Mouse (Mus musculus): Measurements from ENCODE around the gene Flvcr2. TPM values are rescaled to one million over a fixed set of nuclear protein-coding genes. Genes with fewer than 3 reads are reported as not detected.

Flvcr2 gene
- polyA plus RNA-seq, 1 experiment from 2014 or later, result 23.3 TPM

DNA sequence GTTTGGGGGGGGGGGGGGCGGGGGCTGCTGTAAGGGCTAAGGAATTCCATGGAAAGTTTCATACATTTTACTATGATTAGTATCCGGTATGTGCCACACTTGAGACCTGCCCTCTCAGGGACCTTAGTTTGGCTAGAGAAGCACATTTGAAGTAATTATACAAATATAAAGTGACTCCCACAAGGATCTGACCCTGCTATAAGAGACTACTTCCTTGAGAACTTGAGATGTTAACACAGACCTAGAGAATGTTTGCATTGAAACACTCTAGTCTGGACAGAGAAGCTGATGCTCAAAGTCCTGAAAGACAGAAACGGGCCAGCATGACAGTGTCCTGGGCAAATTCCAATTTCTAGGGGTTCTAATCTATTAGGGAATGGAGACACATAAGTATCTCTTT is 32.6 kb downstream of the Flvcr2 start:
- ATAC-seq (peak; percentile 85), DNase-seq (ENCODE audit: low spot score) (peak; percentile 75)
- no peaks in the 10 kb centered on the region for H3K36me3 ChIP-seq (ENCODE audit: insufficient read depth, low read length)
- TF ChIP-seq CTCF (IDR thresholded peaks at IDR 0.05) (no peak), EP300 (IDR thresholded peaks at IDR 0.05) (peak; percentile 63)
- H3K4me2 ChIP-seq (replicated peaks; ENCODE audit: low read depth, low read length), result no peak overlapping the region
- no peak overlapping the region for H3K4me3 ChIP-seq (ENCODE audit: low read depth, low read length)
- H3K9ac ChIP-seq (replicated peaks; ENCODE audit: low read depth), result no peak overlapping the region
- H3K27me3 ChIP-seq (replicated peaks; ENCODE audit: insufficient read depth, low read length), result no peaks in the 10 kb centered on the region
- WGBS, result 18% methylated on average over 3 of the region's 3 CpGs
- no peaks in the 10 kb centered on the region for H3K9me3 ChIP-seq (ENCODE audit: low read length)
- no peaks in the 10 kb centered on the region for H3K4me1 ChIP-seq (ENCODE audit: insufficient read depth, low read depth, low read length)
- no peak overlapping the region for H3K27ac ChIP-seq (ENCODE audit: low read length)

DNA sequence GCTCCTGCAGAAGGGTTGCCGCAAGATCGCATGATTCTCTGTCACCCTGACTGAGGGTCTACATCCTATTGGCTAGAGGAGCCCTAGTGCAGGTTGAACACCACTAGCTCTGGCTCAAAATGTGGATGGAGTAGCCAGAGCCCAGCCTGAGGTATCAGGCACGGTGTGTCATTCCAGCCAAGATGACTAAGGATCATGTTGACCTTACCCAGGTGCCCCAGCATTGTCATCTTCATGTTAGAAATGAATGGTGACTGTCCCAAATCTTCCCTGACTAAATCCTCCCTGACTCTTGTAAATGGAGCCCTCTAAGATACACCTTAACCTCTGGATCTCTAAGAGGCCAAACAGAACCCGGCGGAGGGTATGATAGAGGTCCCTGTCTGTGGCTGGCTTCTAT is 33.4 kb downstream of the Flvcr2 start:
- Histone ChIP-seq H3K4me3 (ENCODE audit: low read depth, low read length) (no peak overlapping the region), H3K4me2 (replicated peaks; ENCODE audit: low read depth, low read length) (no peak overlapping the region), H3K4me1 (ENCODE audit: insufficient read depth, low read depth, low read length) (no peaks in the 10 kb centered on the region), H3K9me3 (ENCODE audit: low read length) (no peaks in the 10 kb centered on the region), H3K27ac (ENCODE audit: low read length) (no peak overlapping the region), H3K36me3 (ENCODE audit: insufficient read depth, low read length) (no peaks in the 10 kb centered on the region), H3K9ac (replicated peaks; ENCODE audit: low read depth) (no peak overlapping the region), H3K27me3 (replicated peaks; ENCODE audit: insufficient read depth, low read length) (no peaks in the 10 kb centered on the region)
- ATAC-seq, result no peak
- DNase-seq (ENCODE audit: low spot score), result no peak
- 72% methylated on average over 5 of the region's 5 CpGs for WGBS
- TF ChIP-seq EP300 (IDR thresholded peaks at IDR 0.05) (no peak), CTCF (IDR thresholded peaks at IDR 0.05) (no peak)

DNA sequence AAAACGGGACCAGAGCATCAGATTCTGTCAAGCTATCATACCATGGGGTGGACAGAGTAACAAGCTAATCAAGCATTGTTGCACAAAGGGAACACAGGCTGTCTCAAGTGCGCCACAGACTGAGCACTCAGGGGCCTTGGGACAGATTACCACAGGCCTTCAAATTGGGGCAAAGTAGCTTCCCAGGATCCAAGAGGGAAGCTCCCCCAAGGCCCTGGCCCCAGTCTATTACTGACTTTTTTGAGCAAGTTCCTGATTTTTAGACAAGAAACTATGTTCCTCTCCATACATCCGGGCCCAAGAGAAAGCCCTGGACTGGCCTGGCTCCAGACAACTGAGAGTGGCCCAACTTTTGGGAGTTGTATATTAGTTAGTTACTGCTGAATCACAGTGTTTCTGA is 35.3 kb downstream of the Flvcr2 start:
- no peak overlapping the region for H3K27ac ChIP-seq (ENCODE audit: low read length)
- no peaks in the 10 kb centered on the region for H3K9me3 ChIP-seq (ENCODE audit: low read length)
- no peaks in the 10 kb centered on the region for H3K27me3 ChIP-seq (replicated peaks; ENCODE audit: insufficient read depth, low read length)
- DNase-seq (ENCODE audit: low spot score) (peak; percentile 22), ATAC-seq (no peak)
- no peak overlapping the region for H3K9ac ChIP-seq (replicated peaks; ENCODE audit: low read depth)
- H3K4me1 ChIP-seq (ENCODE audit: insufficient read depth, low read depth, low read length), result no peaks in the 10 kb centered on the region
- TF ChIP-seq CTCF (IDR thresholded peaks at IDR 0.05) (no peak), EP300 (IDR thresholded peaks at IDR 0.05) (no peak)
- 85% methylated on average over 3 of the region's 3 CpGs for WGBS
- H3K4me2 ChIP-seq (replicated peaks; ENCODE audit: low read depth, low read length), result no peak overlapping the region
- no peak overlapping the region for H3K4me3 ChIP-seq (ENCODE audit: low read depth, low read length)
- H3K36me3 ChIP-seq (ENCODE audit: insufficient read depth, low read length), result no peaks in the 10 kb centered on the region

DNA sequence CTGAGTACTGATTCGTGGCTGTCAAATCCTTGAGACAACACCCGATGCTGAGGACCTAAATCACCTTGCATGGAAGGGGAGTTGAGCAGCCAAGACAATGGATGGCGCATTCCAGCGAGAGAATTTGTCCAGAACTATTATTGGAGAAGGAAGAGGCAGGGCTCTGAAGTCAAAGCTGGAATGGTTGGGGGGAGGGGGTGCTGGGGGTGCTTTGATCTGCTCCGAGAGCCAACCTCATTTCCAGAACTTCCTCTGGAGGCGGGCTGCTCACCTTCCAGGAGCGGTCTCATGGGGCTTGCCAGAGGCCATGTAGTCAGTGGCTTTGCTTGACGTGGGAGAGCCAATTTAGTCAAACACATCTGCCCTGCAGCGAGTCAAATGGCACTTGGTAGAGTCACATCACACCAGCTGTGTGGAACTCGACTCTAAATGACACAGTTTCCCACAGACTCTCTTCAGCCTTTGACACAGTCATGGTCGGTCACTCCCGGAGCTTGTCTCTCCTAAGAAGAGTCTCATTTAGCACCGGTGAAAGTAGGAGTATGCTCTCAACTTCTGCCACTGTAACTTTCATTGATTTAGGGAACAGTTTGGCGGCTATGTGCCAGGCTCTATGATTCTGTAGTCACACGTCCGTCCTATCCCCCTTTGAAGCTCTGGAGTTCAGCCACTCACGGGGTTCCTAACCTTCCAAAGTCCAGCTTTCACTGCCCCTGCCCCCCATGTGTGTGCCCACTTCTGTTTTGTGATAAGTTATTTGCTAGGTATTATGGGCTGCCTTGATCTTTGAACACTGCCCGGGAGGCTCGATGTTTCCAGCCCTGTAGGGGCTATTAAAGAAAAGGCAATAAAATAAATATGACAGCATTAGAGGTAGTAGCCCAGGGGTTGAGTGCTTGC is 38.8 kb downstream of the Flvcr2 start:
- no peaks in the 10 kb centered on the region for H3K4me1 ChIP-seq (ENCODE audit: insufficient read depth, low read depth, low read length)
- no peak overlapping the region for H3K4me2 ChIP-seq (replicated peaks; ENCODE audit: low read depth, low read length)
- no peak for DNase-seq (ENCODE audit: low spot score)
- WGBS, result 58% methylated on average over 19 of the region's 19 CpGs
- H3K9ac ChIP-seq (replicated peaks; ENCODE audit: low read depth), result no peak overlapping the region
- ATAC-seq, result no peak
- H3K27me3 ChIP-seq (replicated peaks; ENCODE audit: insufficient read depth, low read length), result no peaks in the 10 kb centered on the region
- H3K36me3 ChIP-seq (ENCODE audit: insufficient read depth, low read length), result no peaks in the 10 kb centered on the region
- H3K9me3 ChIP-seq (ENCODE audit: low read length), result no peaks in the 10 kb centered on the region
- no peak for TF ChIP-seq EP300 (IDR thresholded peaks at IDR 0.05)
- TF ChIP-seq CTCF (IDR thresholded peaks at IDR 0.05), result no peak
- H3K27ac ChIP-seq (ENCODE audit: low read length), result no peak overlapping the region
- no peak overlapping the region for H3K4me3 ChIP-seq (ENCODE audit: low read depth, low read length)

DNA sequence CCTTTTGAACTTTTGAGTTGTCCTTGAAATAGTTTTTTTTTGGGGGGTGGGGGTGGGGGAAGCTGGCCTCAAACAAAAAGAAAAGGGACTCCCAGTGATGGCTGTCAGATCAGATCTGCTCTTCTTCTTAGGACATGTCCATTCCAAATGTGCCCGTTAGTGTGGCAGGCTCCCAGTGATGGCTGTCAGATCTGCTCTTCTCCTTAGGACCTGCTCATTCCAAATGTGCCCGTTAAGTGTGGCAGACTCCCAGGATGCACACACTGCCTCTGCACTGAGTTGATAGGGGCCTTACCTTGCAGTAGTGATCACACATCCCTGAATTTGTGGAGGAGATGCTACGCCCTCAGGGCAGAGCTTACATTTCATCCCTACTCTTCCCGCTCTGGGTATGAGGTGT is 45.8 kb downstream of the Flvcr2 start:
- 80% methylated on average over 4 of the region's 4 CpGs for WGBS
- Histone ChIP-seq H3K9me3 (ENCODE audit: low read length) (no peaks in the 10 kb centered on the region), H3K27ac (ENCODE audit: low read length) (peak overlapping the region; percentile 6; the same call in 1 of the 2 replicates), H3K9ac (replicated peaks; ENCODE audit: low read depth) (no peak overlapping the region), H3K27me3 (replicated peaks; ENCODE audit: insufficient read depth, low read length) (no peaks in the 10 kb centered on the region), H3K4me2 (replicated peaks; ENCODE audit: low read depth, low read length) (no peak overlapping the region), H3K4me1 (ENCODE audit: insufficient read depth, low read depth, low read length) (peaks cover 6% of the 10 kb centered on the region; the same call in 1 of the 2 replicates), H3K4me3 (ENCODE audit: low read depth, low read length) (no peak overlapping the region), H3K36me3 (ENCODE audit: insufficient read depth, low read length) (no peaks in the 10 kb centered on the region)
- DNase-seq (ENCODE audit: low spot score) (no peak), ATAC-seq (no peak)
- no peak for TF ChIP-seq EP300 (IDR thresholded peaks at IDR 0.05)
- TF ChIP-seq CTCF (IDR thresholded peaks at IDR 0.05), result no peak

DNA sequence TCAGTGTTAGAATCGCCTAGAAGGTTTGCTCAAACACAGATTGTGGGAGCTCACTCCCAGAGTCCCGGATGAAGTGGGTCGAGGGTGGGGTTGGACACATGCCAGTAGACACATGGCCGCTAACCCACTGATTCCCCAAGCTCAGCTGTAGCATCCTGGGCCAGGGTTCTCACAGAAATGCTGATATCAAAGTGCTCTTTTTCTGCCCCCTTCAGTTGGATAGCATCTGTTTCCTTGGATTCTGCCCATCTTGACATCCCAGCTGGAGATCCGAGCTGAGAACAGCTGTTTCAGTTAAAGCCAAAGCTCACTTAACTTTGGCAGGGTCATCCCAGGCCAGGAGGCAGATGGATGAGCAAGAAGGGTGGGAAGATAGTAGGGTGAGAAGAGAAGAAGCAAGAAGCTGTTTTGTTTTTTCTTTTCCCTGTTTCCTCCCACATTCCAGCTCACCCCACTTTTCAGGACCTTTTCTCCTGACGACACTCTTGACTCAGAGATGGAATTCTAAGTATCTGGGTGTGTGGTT is 46.5 kb downstream of the Flvcr2 start:
- peak overlapping the region; percentile 6; the same call in 1 of the 2 replicates for H3K27ac ChIP-seq (ENCODE audit: low read length)
- no peak overlapping the region for H3K9ac ChIP-seq (replicated peaks; ENCODE audit: low read depth)
- peaks cover 6% of the 10 kb centered on the region; the same call in 1 of the 2 replicates for H3K4me1 ChIP-seq (ENCODE audit: insufficient read depth, low read depth, low read length)
- H3K9me3 ChIP-seq (ENCODE audit: low read length), result no peaks in the 10 kb centered on the region
- ATAC-seq (peak; percentile 69), DNase-seq (ENCODE audit: low spot score) (peak; percentile 65)
- H3K4me3 ChIP-seq (ENCODE audit: low read depth, low read length), result no peak overlapping the region
- H3K4me2 ChIP-seq (replicated peaks; ENCODE audit: low read depth, low read length), result no peak overlapping the region
- no peaks in the 10 kb centered on the region for H3K27me3 ChIP-seq (replicated peaks; ENCODE audit: insufficient read depth, low read length)
- WGBS, result 25% methylated on average over 6 of the region's 6 CpGs
- TF ChIP-seq EP300 (IDR thresholded peaks at IDR 0.05) (peak; percentile 79), CTCF (IDR thresholded peaks at IDR 0.05) (peak; percentile 17; the same call in 1 of the 2 replicates)
- no peaks in the 10 kb centered on the region for H3K36me3 ChIP-seq (ENCODE audit: insufficient read depth, low read length)

All from lung, postnatal 0 days (tissue).